Mouse (Mus musculus): ENCODE measurements around the gene Odf4. TPM values are rescaled to one million over a fixed set of nuclear protein-coding genes. Genes with fewer than 3 reads are reported as not detected.

Odf4 gene
- total RNA-seq, 2 experiments from 2014 or later = not detected

GRCm38 (mm10) chr11:68896247-68896646 is 30.6 kb downstream of the Odf4 start:
- intact Hi-C loops (cut with DNase I) = no loop called here
- Histone ChIP-seq H3K27ac (no peak overlapping the region), H3K4me3 (no peak overlapping the region)
- no peak for TF ChIP-seq CTCF (IDR thresholded peaks at IDR 0.05)
- no peak for DNase-seq

GRCm38 (mm10) chr11:68893911-68894464 is 32.9 kb downstream of the Odf4 start:
- no peak overlapping the region for H3K4me3 ChIP-seq
- intact Hi-C loops (cut with DNase I) = no loop called here
- TF ChIP-seq CTCF (IDR thresholded peaks at IDR 0.05) = no peak
- DNase-seq = no peak
- H3K27ac ChIP-seq = no peak overlapping the region

GRCm38 (mm10) chr11:68892233-68892832 is 34.5 kb downstream of the Odf4 start:
- no peak overlapping the region for H3K27ac ChIP-seq

GRCm38 (mm10) chr11:68891823-68892222 is 35.1 kb downstream of the Odf4 start:
- TF ChIP-seq CTCF (IDR thresholded peaks at IDR 0.05) = no peak
- H3K27ac ChIP-seq = no peak overlapping the region
- intact Hi-C loops (cut with DNase I) = no loop called here
- DNase-seq = no peak
- H3K4me3 ChIP-seq = no peak overlapping the region

More at GRCm38 (mm10) chr11:68892233-68892832, 34.5 kb downstream of the Odf4 start:
- H3K4me3 ChIP-seq = no peak overlapping the region
- intact Hi-C loops (cut with DNase I) = no loop called here
- TF ChIP-seq CTCF (IDR thresholded peaks at IDR 0.05) = no peak
- no peak for DNase-seq

GRCm38 (mm10) chr11:68890625-68891024 is 36.3 kb downstream of the Odf4 start:
- Histone ChIP-seq H3K4me3 (no peak overlapping the region), H3K27ac (no peak overlapping the region)
- no peak for DNase-seq
- TF ChIP-seq CTCF (IDR thresholded peaks at IDR 0.05) = no peak
- intact Hi-C loops (cut with DNase I) = no loop called here

GRCm38 (mm10) chr11:68888653-68889052 is 38.2 kb downstream of the Odf4 start:
- Histone ChIP-seq H3K4me3 (no peak overlapping the region), H3K27ac (no peak overlapping the region)
- TF ChIP-seq CTCF (IDR thresholded peaks at IDR 0.05) = no peak
- DNase-seq = no peak
- intact Hi-C loops (cut with DNase I) = no loop called here

- Histone ChIP-seq H3K4me3 (no peak within 1 kb of the TSS), H3K27ac (no peak within 1 kb of the TSS)
- TF ChIP-seq CTCF (IDR thresholded peaks at IDR 0.05) = no peak
- intact Hi-C loops (cut with DNase I) = no loop called here
- DNase-seq = no peak
These were observed 38.6 kb downstream of the Odf4 start, which contains the start of gene Rnf222 for GRCm38 (mm10) chr11:68888253-68888652. TSS of gene Rnf222 (plus strand) at chr11:68888553.

GRCm38 (mm10) chr11:68886091-68886490 is 40.8 kb downstream of the Odf4 start:
- intact Hi-C loops (cut with DNase I) = no loop called here

GRCm38 (mm10) chr11:68884368-68884767 is 42.5 kb downstream of the Odf4 start:
- intact Hi-C loops (cut with DNase I) = no loop called here
- DNase-seq = no peak
- Histone ChIP-seq H3K27ac (no peak overlapping the region), H3K4me3 (no peak overlapping the region)
- no peak for TF ChIP-seq CTCF (IDR thresholded peaks at IDR 0.05)

More at GRCm38 (mm10) chr11:68886091-68886490, 40.8 kb downstream of the Odf4 start:
- no peak overlapping the region for H3K4me3 ChIP-seq
- no peak for TF ChIP-seq CTCF (IDR thresholded peaks at IDR 0.05)
- no peak overlapping the region for H3K27ac ChIP-seq
- no peak for DNase-seq

- DNase-seq = no peak
- Histone ChIP-seq H3K4me3 (no peak overlapping the region), H3K27ac (no peak overlapping the region)
- no peak for TF ChIP-seq CTCF (IDR thresholded peaks at IDR 0.05)
- intact Hi-C loops (cut with DNase I) = no loop called here
These were observed 43.0 kb downstream of the Odf4 start for GRCm38 (mm10) chr11:68883843-68884242.

GRCm38 (mm10) chr11:68882107-68882506 is 44.8 kb downstream of the Odf4 start:
- no peak for TF ChIP-seq CTCF (IDR thresholded peaks at IDR 0.05)
- DNase-seq = no peak
- no peak overlapping the region for H3K4me3 ChIP-seq
- no peak overlapping the region for H3K27ac ChIP-seq
- intact Hi-C loops (cut with DNase I) = no loop called here

GRCm38 (mm10) chr11:68878811-68879210 is 48.1 kb downstream of the Odf4 start:
- Histone ChIP-seq H3K4me3 (no peak overlapping the region), H3K27ac (no peak overlapping the region)
- no peak for DNase-seq
- intact Hi-C loops (cut with DNase I) = loop anchor here (5.0 to 10.0 kb wide), 2 partner anchors 57 to 314 kb away; no protein-coding TSS in a partner anchor
- TF ChIP-seq CTCF (IDR thresholded peaks at IDR 0.05) = no peak

GRCm38 (mm10) chr11:68874841-68875240 is 52.0 kb downstream of the Odf4 start:
- Histone ChIP-seq H3K4me3 (no peak overlapping the region), H3K27ac (peak overlapping the region; percentile 53)
- peak; percentile 73 for TF ChIP-seq CTCF (IDR thresholded peaks at IDR 0.05)
- intact Hi-C loops (cut with DNase I) = loop anchor here (1.0 to 10.0 kb wide), 4 partner anchors 38 to 310 kb away; no protein-coding TSS in a partner anchor
- peak; percentile 74 for DNase-seq

Other genes starting within 250 kb of the Odf4 start
- 10 to 100 TPM; 12.3 to 28.6 TPM for gene Myh10, start 235.5 kb downstream of the Odf4 start, total RNA-seq (2021)
- gene Ndel1, start 55.2 kb downstream of the Odf4 start, total RNA-seq (2021) = 10 to 100 TPM; 82.3 to 82.4 TPM
- gene Rnf222, start 38.5 kb downstream of the Odf4 start, total RNA-seq (2021) = not detected
- 100 to 1,000 TPM; 606 to 729 TPM for gene Rpl26, start 25.5 kb downstream of the Odf4 start, total RNA-seq (2021)
- gene Arhgef15, start 30.4 kb upstream of the Odf4 start, total RNA-seq (2021) = 1 to 10 TPM; 5.9 to 9.7 TPM
- gene Slc25a35, start 41.0 kb upstream of the Odf4 start, total RNA-seq (2021) = 1 to 10 TPM; 2.9 to 5.0 TPM
- 10 to 100 TPM; 55.4 to 71.1 TPM for gene Rangrf, start 48.1 kb upstream of the Odf4 start, total RNA-seq (2021)
- gene Pfas, start 81.4 kb upstream of the Odf4 start, total RNA-seq (2021) = 10 to 100 TPM in 1 of 2 experiments, 1 to 10 TPM in 1; 7.8 to 14.8 TPM
- 10 to 100 TPM in 1 of 2 experiments, 1 to 10 TPM in 1; 9.9 to 11.0 TPM for gene Ctc1, start 88.8 kb upstream of the Odf4 start, total RNA-seq (2021)
- not detected for gene Aurkb, start 118.6 kb upstream of the Odf4 start, total RNA-seq (2021)
- gene Borcs6, start 132.6 kb upstream of the Odf4 start, total RNA-seq (2021) = 10 to 100 TPM; 17.9 to 18.9 TPM
- gene Tmem107, start 143.7 kb upstream of the Odf4 start, total RNA-seq (2021) = 1 to 10 TPM; 3.9 to 5.7 TPM
- 10 to 100 TPM; 38.0 to 42.7 TPM for gene Vamp2, start 161.4 kb upstream of the Odf4 start, total RNA-seq (2021)
- 10 to 100 TPM; 68.2 to 76.8 TPM for gene Per1, start 168.1 kb upstream of the Odf4 start, total RNA-seq (2021)
- not detected for gene Hes7, start 193.3 kb upstream of the Odf4 start, total RNA-seq (2021)
- gene 9130213A22Rik, start 195.5 kb upstream of the Odf4 start, total RNA-seq (2021) = under 1 TPM in 1 of 2 experiments, not detected in 1; 0.20 TPM
- gene Aloxe3, start 198.8 kb upstream of the Odf4 start, total RNA-seq (2021) = not detected
- not detected for gene Alox12b, start 229.9 kb upstream of the Odf4 start, total RNA-seq (2021)

Measured in gastrocnemius, adult 2 months (tissue).